Mouse (Mus musculus) bone marrow macrophage, adult 2 months (primary cell): Measurements from ENCODE around the gene Fam193a. TPM values are rescaled to one million over a fixed set of nuclear protein-coding genes. Genes with fewer than 3 reads are reported as not detected.
A peak's percentile ranks its signal among the peaks of the same experiment; 100 is the strongest.

ENCODE experiments used
- H3K27ac ChIP-seq: 2 replicates; pipeline ENCODE4 v1.5.1; 2012; ENCODE audit warnings: low read depth, low read length; ENCODE audit not compliant: insufficient read depth
- H3K4me1 ChIP-seq: 2 replicates; pipeline ENCODE4 v1.6.1; 2012; ENCODE audit warnings: low read length; ENCODE audit not compliant: control insufficient read depth, insufficient read depth
- H3K4me3 ChIP-seq: 2 replicates; pipeline ENCODE4 v1.5.1; 2012; ENCODE audit warnings: mild to moderate bottlenecking, low read length, moderate library complexity; ENCODE audit not compliant: insufficient read depth
- CTCF ChIP-seq: IDR thresholded peaks from 2 replicates; pipeline ENCODE4 v1.5.1; 2012; ENCODE audit warnings: low read depth, mild to moderate bottlenecking, low read length, moderate library complexity
- POLR2A ChIP-seq: IDR thresholded peaks from 2 replicates; pipeline ENCODE4 v1.6.1; 2012; ENCODE audit warnings: mild to moderate bottlenecking, low read depth, low read length, borderline replicate concordance
- polyA plus RNA-seq: library from polyadenylated mRNA; stranded (reverse); fragments of >200 nt; gene quantifications from 2 replicates; pipeline ENCODE4 v1.2.4, GENCODE M21; 2012; ENCODE audit not compliant: missing spikeins, insufficient read depth, insufficient read length

Fam193a gene
- polyA plus RNA-seq, 1 experiment: 21.9 TPM

GRCm38 (mm10) chr5:34525663-34526476, 156.1 kb downstream of the Fam193a start, which contains the start of gene Sh3bp2:
Gene Sh3bp2, plus strand, starts transcription at chr5:34525838.
- Histone ChIP-seq H3K4me1 (peaks cover 52% of the 10 kb centered on the region), H3K27ac (peak within 1 kb of the TSS; percentile 85), H3K4me3 (peak within 1 kb of the TSS; percentile 94)
- TF ChIP-seq POLR2A: no peak
- TF ChIP-seq CTCF: no peak

- H3K4me3 ChIP-seq: peak overlapping the region; percentile 94
- H3K4me1 ChIP-seq: peaks cover 52% of the 10 kb centered on the region
- TF ChIP-seq CTCF: no peak
- TF ChIP-seq POLR2A: no peak
- peak overlapping the region; percentile 85 for H3K27ac ChIP-seq
Observed at GRCm38 (mm10) chr5:34526477-34526775, 156.7 kb downstream of the Fam193a start.

GRCm38 (mm10) chr5:34527352-34527751, 157.6 kb downstream of the Fam193a start:
- Histone ChIP-seq H3K27ac (peak overlapping the region; percentile 85), H3K4me1 (peaks cover 52% of the 10 kb centered on the region), H3K4me3 (peak overlapping the region; percentile 94)
- TF ChIP-seq POLR2A (no peak), CTCF (no peak)

GRCm38 (mm10) chr5:34528724-34529123, 159.0 kb downstream of the Fam193a start:
- TF ChIP-seq POLR2A (no peak), CTCF (no peak)
- H3K27ac ChIP-seq: peak overlapping the region; percentile 85
- peak overlapping the region; percentile 94 for H3K4me3 ChIP-seq
- peaks cover 65% of the 10 kb centered on the region for H3K4me1 ChIP-seq

- TF ChIP-seq POLR2A: no peak
- TF ChIP-seq CTCF: no peak
- peak overlapping the region; percentile 3; the same call in 1 of the 2 replicates for H3K4me3 ChIP-seq
- H3K4me1 ChIP-seq: peaks cover 75% of the 10 kb centered on the region
- peak overlapping the region; percentile 99 for H3K27ac ChIP-seq
Observed at GRCm38 (mm10) chr5:34530116-34530515, 160.4 kb downstream of the Fam193a start.

- Histone ChIP-seq H3K4me3 (peak overlapping the region; percentile 6; the same call in 1 of the 2 replicates), H3K4me1 (peaks cover 81% of the 10 kb centered on the region), H3K27ac (peak overlapping the region; percentile 99)
- TF ChIP-seq CTCF: no peak
- no peak for TF ChIP-seq POLR2A
Observed at GRCm38 (mm10) chr5:34530687-34531086, 161.0 kb downstream of the Fam193a start.

- peak overlapping the region; percentile 99 for H3K27ac ChIP-seq
- H3K4me3 ChIP-seq: no peak overlapping the region
- H3K4me1 ChIP-seq: peaks cover 94% of the 10 kb centered on the region
- TF ChIP-seq POLR2A (no peak), CTCF (no peak)
Observed at GRCm38 (mm10) chr5:34533066-34533465, 163.3 kb downstream of the Fam193a start.

GRCm38 (mm10) chr5:34533820-34534219, 164.1 kb downstream of the Fam193a start:
- H3K27ac ChIP-seq: peak overlapping the region; percentile 99
- TF ChIP-seq CTCF (no peak), POLR2A (no peak)
- peaks cover 93% of the 10 kb centered on the region for H3K4me1 ChIP-seq
- peak overlapping the region; percentile 11; the same call in 1 of the 2 replicates for H3K4me3 ChIP-seq

- peak overlapping the region; percentile 12; the same call in 1 of the 2 replicates for H3K4me3 ChIP-seq
- peak overlapping the region; percentile 99 for H3K27ac ChIP-seq
- peaks cover 94% of the 10 kb centered on the region for H3K4me1 ChIP-seq
- TF ChIP-seq CTCF (no peak), POLR2A (no peak)
Observed at GRCm38 (mm10) chr5:34534776-34535581, 165.2 kb downstream of the Fam193a start.
